Mouse (Mus musculus) E14TG2a.4 (cell line): Measurements from ENCODE around the gene Slc25a54.

Experiments used
- CTCF ChIP-seq: conservative IDR thresholded peaks from 2 replicates; pipeline ENCODE4 v1.5.1; 2014; ENCODE audit warnings: low read length
- NANOG ChIP-seq: IDR thresholded peaks from 2 replicates; pipeline ENCODE4 v1.6.1; 2014; ENCODE audit warnings: borderline replicate concordance, low read length, mixed read lengths

DNA sequence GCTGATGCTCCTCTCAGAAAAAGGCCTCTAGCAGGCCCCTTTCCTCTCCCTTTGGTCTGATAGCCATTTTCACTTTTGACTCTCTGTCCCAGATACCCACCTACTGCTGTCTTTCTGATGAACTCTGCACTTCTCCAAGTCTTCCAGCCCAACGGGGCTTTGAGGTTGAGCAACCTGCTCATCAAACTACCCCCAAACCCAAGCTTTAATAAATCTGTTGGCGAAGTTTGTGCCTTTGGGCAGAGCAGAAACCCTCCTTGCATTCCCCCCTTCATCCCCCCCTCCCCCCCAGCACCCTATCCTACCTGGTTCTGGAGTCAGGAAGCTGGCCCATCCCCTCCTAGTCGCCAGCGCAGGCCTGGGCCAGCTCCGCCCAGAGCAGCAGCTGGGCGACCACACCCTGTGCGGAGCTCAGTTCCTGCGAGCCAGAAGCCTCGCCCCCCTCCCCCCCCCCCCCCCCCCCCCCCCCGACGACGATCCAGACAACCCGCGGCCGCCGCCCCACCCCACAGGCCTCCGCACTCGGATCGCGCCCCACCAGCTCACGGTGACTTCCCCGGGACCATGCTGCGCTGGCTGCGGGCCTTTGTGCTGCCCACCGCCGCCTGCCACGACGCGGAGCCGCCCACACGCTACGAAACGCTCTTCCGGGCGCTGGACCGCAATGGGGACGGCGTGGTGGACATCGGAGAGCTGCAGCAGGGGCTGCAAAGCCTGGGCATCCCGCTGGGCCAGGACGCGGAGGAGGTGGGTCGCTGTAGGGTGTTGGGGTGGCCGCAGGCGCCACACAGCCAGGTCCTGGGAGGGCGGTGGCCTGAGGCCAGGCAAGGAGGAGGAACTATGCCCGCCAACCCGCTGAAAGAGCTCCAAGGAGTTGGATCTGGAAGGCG, 42.6 kb downstream of the Slc25a54 start, which contains the start of gene Slc25a24:
- no peak for TF ChIP-seq CTCF
- no peak for TF ChIP-seq NANOG
